In genomic region chr7:80447336-80447735, GRCm38 (mm10) we compare ENCODE assay signal across 22 mouse cellular contexts. TPM values are rescaled to one million over a fixed set of nuclear protein-coding genes. Genes with fewer than 3 reads are reported as not detected.
DNase-seq lines count a peak whose midpoint lies in the region; ATAC-seq and TF ChIP-seq lines count a peak whose summit lies in the region.
"Had no signal": no experiment of that assay in that cellular context is flagged by ENCODE, and none has a peak within 500 bp of the region (broad histone marks: within the 10 kb centered on the region; RNA-seq: fewer than 3 reads in every experiment).

No protein-coding gene starts in this region.

- peak overlapping the region; percentile 35 for H3K4me2 ChIP-seq in liver, embryonic 12.5 days
- H3K4me2 ChIP-seq in neural tube, embryonic 15.5 days, result no peak overlapping the region
- H3K4me2 ChIP-seq in hindbrain, embryonic 11.5 days (replicated peaks; ENCODE audit: low read depth, low read length), result no peak overlapping the region
- H3K4me2 ChIP-seq: kidney, embryonic 15.5 days; limb, embryonic 15.5 days had no signal

- H3K4me3 ChIP-seq in heart, embryonic 10.5 days, result no peak overlapping the region
- no peak overlapping the region for H3K4me3 ChIP-seq in heart, adult 2 months
- H3K4me3 ChIP-seq in liver, embryonic 12.5 days, result no peak overlapping the region
- H3K4me3 ChIP-seq in limb, embryonic 10.5 days, result no peak overlapping the region
- H3K4me3 ChIP-seq in neural tube, embryonic 15.5 days (replicated peaks), result no peak overlapping the region
- no peak overlapping the region for H3K4me3 ChIP-seq in hindbrain, embryonic 11.5 days (ENCODE audit: low read depth, low read length)
- H3K4me3 ChIP-seq: kidney, embryonic 15.5 days; limb, embryonic 15.5 days; midbrain, embryonic 10.5 days had no signal

- H3K36me3 ChIP-seq in heart, embryonic 10.5 days, result peaks cover 3% of the 10 kb centered on the region
- no peaks in the 10 kb centered on the region for H3K36me3 ChIP-seq in heart, adult 2 months (ENCODE audit: control insufficient read depth, insufficient read depth, low read length)
- peaks cover 8% of the 10 kb centered on the region for H3K36me3 ChIP-seq in liver, embryonic 12.5 days
- peaks cover 14% of the 10 kb centered on the region for H3K36me3 ChIP-seq in limb, embryonic 10.5 days
- no peaks in the 10 kb centered on the region for H3K36me3 ChIP-seq in neural tube, embryonic 15.5 days
- H3K36me3 ChIP-seq in hindbrain, embryonic 11.5 days (ENCODE audit: control insufficient read depth, insufficient read depth, low read length), result 0 out of 2 replicates have a peak, but pooled peaks cover 3% of the 10 kb centered on the region
- H3K36me3 ChIP-seq: kidney, embryonic 15.5 days had no signal

- no peak overlapping the region for H3K9ac ChIP-seq in heart, adult 2 months (ENCODE audit: low read depth, low read length)
- no peak overlapping the region for H3K9ac ChIP-seq in liver, embryonic 12.5 days
- no peak overlapping the region for H3K9ac ChIP-seq in neural tube, embryonic 15.5 days (replicated peaks)
- no peak overlapping the region for H3K9ac ChIP-seq in hindbrain, embryonic 11.5 days (ENCODE audit: low read depth, low read length)
- H3K9ac ChIP-seq: kidney, embryonic 15.5 days; limb, embryonic 15.5 days had no signal

- no peaks in the 10 kb centered on the region for H3K9me3 ChIP-seq in heart, embryonic 10.5 days
- no peaks in the 10 kb centered on the region for H3K9me3 ChIP-seq in liver, embryonic 12.5 days (replicated peaks)
- H3K9me3 ChIP-seq in limb, embryonic 10.5 days (replicated peaks), result no peaks in the 10 kb centered on the region
- no peaks in the 10 kb centered on the region for H3K9me3 ChIP-seq in neural tube, embryonic 15.5 days (replicated peaks)
- H3K9me3 ChIP-seq in hindbrain, embryonic 11.5 days (ENCODE audit: control insufficient read depth, low read length), result no peaks in the 10 kb centered on the region
- H3K9me3 ChIP-seq: kidney, embryonic 15.5 days; limb, embryonic 15.5 days; midbrain, embryonic 10.5 days had no signal

- H3K79me2 ChIP-seq in heart, adult 2 months (replicated peaks; ENCODE audit: control insufficient read depth, insufficient read depth, low read length), result no peaks in the 10 kb centered on the region

- TF ChIP-seq CTCF in heart, adult 2 months (IDR thresholded peaks at IDR 0.05), result no peak

- TF ChIP-seq POLR2A in heart, adult 2 months (IDR thresholded peaks at IDR 0.05; ENCODE audit: insufficient read depth, low read depth, low read length), result no peak

- no peaks in the 10 kb centered on the region for H3K27me3 ChIP-seq in heart, embryonic 10.5 days (ENCODE audit: insufficient read depth, poor library complexity, severe bottlenecking)
- H3K27me3 ChIP-seq in heart, adult 2 months (ENCODE audit: control insufficient read depth, insufficient read depth, low read length), result no peaks in the 10 kb centered on the region
- no peaks in the 10 kb centered on the region for H3K27me3 ChIP-seq in liver, embryonic 12.5 days (replicated peaks)
- no peaks in the 10 kb centered on the region for H3K27me3 ChIP-seq in limb, embryonic 10.5 days (ENCODE audit: low read depth, poor library complexity, severe bottlenecking)
- no peaks in the 10 kb centered on the region for H3K27me3 ChIP-seq in neural tube, embryonic 15.5 days (replicated peaks)
- no peaks in the 10 kb centered on the region for H3K27me3 ChIP-seq in hindbrain, embryonic 11.5 days (ENCODE audit: control insufficient read depth, insufficient read depth, low read length)
- H3K27me3 ChIP-seq: kidney, embryonic 15.5 days; limb, embryonic 15.5 days; Patski had no signal

- intact Hi-C loops in heart, adult 2 months (cut with DNase I), result no loop called here

- H3K27ac ChIP-seq in heart, embryonic 10.5 days, result peak overlapping the region; percentile 90
- H3K27ac ChIP-seq in heart, adult 2 months, result no peak overlapping the region
- peak overlapping the region; percentile 38; the same call in 1 of the 2 replicates for H3K27ac ChIP-seq in liver, embryonic 12.5 days
- no peak overlapping the region for H3K27ac ChIP-seq in limb, embryonic 10.5 days
- no peak overlapping the region for H3K27ac ChIP-seq in neural tube, embryonic 15.5 days (replicated peaks)
- no peak overlapping the region for H3K27ac ChIP-seq in hindbrain, embryonic 11.5 days (ENCODE audit: low read depth, low read length)
- H3K27ac ChIP-seq: kidney, embryonic 15.5 days; limb, embryonic 15.5 days; midbrain, embryonic 10.5 days had no signal

- peaks cover 82% of the 10 kb centered on the region for H3K4me1 ChIP-seq in heart, embryonic 10.5 days
- peaks cover 17% of the 10 kb centered on the region for H3K4me1 ChIP-seq in heart, adult 2 months (ENCODE audit: control insufficient read depth, insufficient read depth, low read length)
- peaks cover 82% of the 10 kb centered on the region for H3K4me1 ChIP-seq in liver, embryonic 12.5 days
- peaks cover 46% of the 10 kb centered on the region for H3K4me1 ChIP-seq in limb, embryonic 10.5 days
- H3K4me1 ChIP-seq in neural tube, embryonic 15.5 days, result no peaks in the 10 kb centered on the region
- no peaks in the 10 kb centered on the region for H3K4me1 ChIP-seq in hindbrain, embryonic 11.5 days (replicated peaks; ENCODE audit: control insufficient read depth, insufficient read depth, low read length)

- TF ChIP-seq EP300 in heart, adult 2 months (IDR thresholded peaks at IDR 0.05; ENCODE audit: insufficient read depth, low read depth, low read length), result no peak

- 85% methylated on average over 8 of the region's 8 CpGs for WGBS in heart, embryonic 10.5 days
- WGBS in heart, adult 2 months, result 97% methylated on average over 8 of the region's 8 CpGs
- WGBS in liver, embryonic 12.5 days (ENCODE audit: insufficient replicate concordance), result 39% methylated on average over 8 of the region's 8 CpGs
- whole genome bisulfite sequencing in limb, embryonic 10.5 days, result 94% methylated on average over 8 of the region's 8 CpGs
- 97% methylated on average over 8 of the region's 8 CpGs for WGBS in neural tube, embryonic 15.5 days
- WGBS in hindbrain, embryonic 11.5 days, result 95% methylated on average over 8 of the region's 8 CpGs

- ATAC-seq in liver, embryonic 12.5 days, result peak; percentile 78
- ATAC-seq in megakaryocyte-erythroid progenitor cell, adult 5-6 weeks (replicated peaks; ENCODE audit: low FRiP score, low TSS enrichment, poor library complexity, severe bottlenecking), result peak; percentile 39
- ATAC-seq in neural tube, embryonic 15.5 days (ENCODE audit: low FRiP score), result no peak
- no peak for ATAC-seq in hindbrain, embryonic 11.5 days (ENCODE audit: low FRiP score)
- ATAC-seq: forebrain, embryonic 14.5 days; hindbrain, embryonic 16.5 days; intestine, embryonic 16.5 days; Patski had no signal

- DNase-seq in heart, embryonic 10.5 days (ENCODE audit: low spot score), result no peak
- DNase-seq in heart, adult 2 months, result no peak
- peak; percentile 77 for DNase-seq in c-Kit-positive CD71-positive TER-119-positive erythroid progenitor cells, embryonic 14.5 days (ENCODE audit: low spot score)
- DNase-seq in limb, embryonic 10.5 days (ENCODE audit: low spot score), result no peak
- no peak for DNase-seq in hindbrain, embryonic 11.5 days (ENCODE audit: low spot score)
- DNase-seq: adrenal gland, postnatal 10 days; cerebellum, adult 18-20 months; cerebellum, postnatal 36 days; gastrocnemius, postnatal 10 days; heart, adult 11 months; heart, postnatal 36 days; lung, postnatal 10 days had no signal

RNA-seq across cellular contexts. Expression of gene Furin, which starts 42.1 kb away (rescaled TPM):
- 18.1 and 20.7 TPM in 2 replicates for polyA plus RNA-seq in heart, embryonic 10.5 days (2016; fragmentation: Nextera tagmentation; extraction: Ambion mirVana)
- total RNA-seq in heart, adult 2 months (2021), result 100 to 1,000 TPM; 108 to 129 TPM
- 64.9 and 79.4 TPM in 2 replicates for polyA plus RNA-seq in heart, adult 2 months (2012; rRNA removed)
- 5.6 and 5.9 TPM in 2 replicates for polyA plus RNA-seq in liver, embryonic 12.5 days (2016; fragmentation: Nextera tagmentation; extraction: Ambion mirVana)
- 24.9 and 31.5 TPM in 2 replicates for total RNA-seq in megakaryocyte-erythroid progenitor cell, adult 5-6 weeks (2014; fragmentation: Nextera tagmentation)
- 8.2 and 10.0 TPM in 2 replicates for total RNA-seq in megakaryocyte-erythroid progenitor cell, adult 5-6 weeks (2017)
- polyA plus RNA-seq in limb, embryonic 10.5 days (2016; fragmentation: Nextera tagmentation; extraction: Ambion mirVana), result 8.8 and 9.4 TPM in 2 replicates
- 5.6 and 6.2 TPM in 2 replicates for polyA plus RNA-seq in neural tube, embryonic 15.5 days (2015; fragmentation: Nextera tagmentation; extraction: Ambion mirVana)
- polyA plus RNA-seq in hindbrain, embryonic 11.5 days (2014; fragmentation: Nextera tagmentation; extraction: Ambion mirVana), result 3.4 and 4.1 TPM in 2 replicates

RNA-seq across cellular contexts. Expression of gene Fes, which starts 59.6 kb away (rescaled TPM):
- polyA plus RNA-seq in heart, embryonic 10.5 days (2016; fragmentation: Nextera tagmentation; extraction: Ambion mirVana), result 9.7 and 11.7 TPM in 2 replicates
- total RNA-seq in heart, adult 2 months (2021), result 1 to 10 TPM; 8.9 to 9.8 TPM
- 15.4 and 17.3 TPM in 2 replicates for polyA plus RNA-seq in heart, adult 2 months (2012; rRNA removed)
- polyA plus RNA-seq in liver, embryonic 12.5 days (2016; fragmentation: Nextera tagmentation; extraction: Ambion mirVana), result 10.3 and 11.4 TPM in 2 replicates
- 12.5 and 23.2 TPM in 2 replicates for total RNA-seq in megakaryocyte-erythroid progenitor cell, adult 5-6 weeks (2014; fragmentation: Nextera tagmentation)
- 1.8 and 17.9 TPM in 2 replicates for total RNA-seq in megakaryocyte-erythroid progenitor cell, adult 5-6 weeks (2017)
- 7.6 and 13.2 TPM in 2 replicates for polyA plus RNA-seq in limb, embryonic 10.5 days (2016; fragmentation: Nextera tagmentation; extraction: Ambion mirVana)
- polyA plus RNA-seq in neural tube, embryonic 15.5 days (2015; fragmentation: Nextera tagmentation; extraction: Ambion mirVana), result 4.5 and 7.7 TPM in 2 replicates
- polyA plus RNA-seq in hindbrain, embryonic 11.5 days (2014; fragmentation: Nextera tagmentation; extraction: Ambion mirVana), result 5.8 and 9.5 TPM in 2 replicates

Comparison
In these comparisons a context has a peak if more than half of its experiments do, and no peak if none do; other contexts are left out.
1. H3K27ac ChIP-seq: peak in heart, embryonic 10.5 days (single experiment) and liver, embryonic 12.5 days (single experiment); none in heart, adult 2 months (single experiment), limb, embryonic 10.5 days (single experiment), neural tube, embryonic 15.5 days (single experiment) and hindbrain, embryonic 11.5 days (single experiment).
2. ATAC-seq: peak in liver, embryonic 12.5 days (single experiment) and megakaryocyte-erythroid progenitor cell, adult 5-6 weeks (single experiment); none in neural tube, embryonic 15.5 days (single experiment) and hindbrain, embryonic 11.5 days (single experiment).